Mouse (Mus musculus): Measurements from ENCODE around the gene Tgm3. TPM values are rescaled to one million over a fixed set of nuclear protein-coding genes. Genes with fewer than 3 reads are reported as not detected.

The Tgm3 gene
- polyA plus RNA-seq, 1 experiment: 0.41 TPM

GRCm38 (mm10) chr2:130068228-130068627, 56.1 kb downstream of the Tgm3 start:
- DNase-seq (ENCODE audit: low read depth): no peak

DNA sequence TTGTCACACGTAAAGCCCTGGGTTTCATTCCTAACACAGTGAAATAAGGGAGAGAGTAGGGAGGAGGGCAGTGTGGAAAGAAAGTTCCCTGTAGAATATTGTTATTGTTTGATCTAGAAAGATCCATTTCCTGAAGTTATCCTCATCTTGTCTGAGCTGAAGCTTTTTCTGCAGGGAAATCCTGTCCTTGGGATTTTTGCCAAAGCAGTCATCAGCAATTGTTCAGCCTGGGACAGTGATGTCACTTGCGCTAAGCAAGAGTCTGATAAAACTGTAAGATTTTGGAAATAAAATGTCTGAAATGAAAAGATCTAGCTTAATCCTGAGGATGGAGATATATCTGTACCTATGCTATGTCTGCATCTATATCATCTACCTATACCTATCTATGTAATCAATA, 58.2 kb downstream of the Tgm3 start:
- no peak for DNase-seq (ENCODE audit: low read depth)

Other genes with a start within 250 kb of the Tgm3 start
- 15.7 and 16.6 TPM in 2 replicates for gene Stk35, start 211.8 kb upstream of the Tgm3 start, polyA plus RNA-seq (2012; rRNA removed)
- gene Tgm6, start 100.1 kb downstream of the Tgm3 start, polyA plus RNA-seq (2012; rRNA removed): not detected in 2 replicates
- 143 and 150 TPM in 2 replicates for gene Snrpb, start 167.1 kb downstream of the Tgm3 start, polyA plus RNA-seq (2012; rRNA removed)
- not detected in 2 replicates for gene Tmc2, start 182.8 kb downstream of the Tgm3 start, polyA plus RNA-seq (2012; rRNA removed)